Mouse (Mus musculus) testis, adult 2 months (tissue): ENCODE data around the gene Aasdhppt.

Experiments
- CTCF ChIP-seq: fragments of 200-500 bp; IDR thresholded peaks from 2 replicates; pipeline ENCODE4 v1.5.1; 2012; ENCODE audit warnings: low read depth, mild to moderate bottlenecking, inconsistent platforms, low read length, moderate library complexity; ENCODE audit not compliant: control insufficient read depth, insufficient read depth, insufficient replicate concordance
- POLR2A ChIP-seq: fragments of 200-500 bp; IDR thresholded peaks from 2 replicates; pipeline ENCODE4 v1.6.1; 2012; ENCODE audit warnings: low read depth, mild to moderate bottlenecking, inconsistent platforms, low read length, moderate library complexity; ENCODE audit not compliant: control insufficient read depth

DNA sequence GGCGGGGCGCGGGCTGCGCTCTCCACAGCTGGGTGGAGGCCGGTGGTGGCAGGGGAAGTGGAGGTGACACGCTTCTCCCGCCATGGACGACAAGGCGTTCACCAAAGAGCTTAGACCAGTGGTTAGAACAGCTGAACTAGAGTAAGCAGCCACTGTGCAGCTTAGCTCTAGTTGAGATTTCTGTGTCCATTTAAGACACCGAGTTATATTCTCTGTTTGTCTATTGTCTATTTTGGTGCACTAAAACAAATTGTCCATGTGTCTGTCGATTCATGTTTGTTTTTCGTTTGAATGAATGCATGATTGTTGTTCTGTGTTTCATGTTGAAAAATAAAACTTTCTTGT is 48.6 kb downstream of the Aasdhppt start:
- TF ChIP-seq CTCF (no peak), POLR2A (no peak)
